Mouse (Mus musculus) G1E (cell line): ENCODE measurements around the gene B3gnt7.
"Not testable (repeated sequence)": the region's sequence is repeated elsewhere in the genome, so short reads cannot be mapped to it uniquely, and the experiment has no call there.

Source experiments
- CTCF ChIP-seq: IDR thresholded peaks from 2 replicates; pipeline ENCODE4 v1.5.1; 2012; ENCODE audit warnings: low read depth, low read length, inconsistent platforms, mixed read lengths
- GATA1 ChIP-seq: IDR thresholded peaks from 2 replicates; pipeline ENCODE4 v1.6.1; 2012; ENCODE audit warnings: borderline replicate concordance, low read length, inconsistent platforms, mixed read lengths
- GATA2 ChIP-seq: IDR thresholded peaks from 2 replicates; pipeline ENCODE4 v1.6.1; 2012; ENCODE audit warnings: low read depth, low read length, inconsistent platforms, borderline replicate concordance

GRCm38 (mm10) chr1:86341096-86341495, 38.5 kb downstream of the B3gnt7 start:
- not testable (repeated sequence) for TF ChIP-seq CTCF, GATA2, GATA1
